Mouse (Mus musculus): ENCODE measurements around the gene Ndufb4.

Gene Ndufb4

GRCm38 (mm10) chr16:37599326-37599725 lies 54.9 kb downstream of the Ndufb4 start:
- no peaks in the 10 kb centered on the region for H3K36me3 ChIP-seq (ENCODE audit: control insufficient read depth, insufficient read depth, low read length, poor library complexity, severe bottlenecking)
- DNase-seq (ENCODE audit: low read depth, low spot score): no peak
- H3K27me3 ChIP-seq (ENCODE audit: control insufficient read depth, insufficient read depth, low read length, poor library complexity, severe bottlenecking): no peaks in the 10 kb centered on the region

DNA sequence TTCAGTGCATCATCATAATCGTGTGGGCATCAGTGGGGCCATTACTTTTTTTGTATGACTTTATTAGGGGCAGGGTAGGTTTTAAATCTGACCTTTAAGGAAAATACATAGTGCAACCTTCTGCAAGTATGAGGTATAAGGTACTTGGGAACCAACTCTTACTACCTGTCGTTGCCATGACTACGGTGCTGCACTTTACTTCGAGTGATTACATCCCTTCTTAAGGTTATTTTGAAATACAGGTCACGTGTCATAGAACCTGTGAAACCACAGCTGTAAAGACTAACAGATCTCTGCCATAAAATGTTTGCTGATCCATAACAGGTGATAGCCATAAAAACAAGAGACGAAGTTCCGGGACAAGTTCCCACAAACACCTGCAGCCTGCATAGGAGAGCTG lies 55.8 kb downstream of the Ndufb4 start:
- no peaks in the 10 kb centered on the region for H3K27me3 ChIP-seq (ENCODE audit: control insufficient read depth, insufficient read depth, low read length, poor library complexity, severe bottlenecking)
- H3K36me3 ChIP-seq (ENCODE audit: control insufficient read depth, insufficient read depth, low read length, poor library complexity, severe bottlenecking): no peaks in the 10 kb centered on the region
- no peak for DNase-seq (ENCODE audit: low read depth, low spot score)

- no peaks in the 10 kb centered on the region for H3K27me3 ChIP-seq (ENCODE audit: control insufficient read depth, insufficient read depth, low read length, poor library complexity, severe bottlenecking)
- H3K36me3 ChIP-seq (ENCODE audit: control insufficient read depth, insufficient read depth, low read length, poor library complexity, severe bottlenecking): no peaks in the 10 kb centered on the region
- DNase-seq (ENCODE audit: low read depth, low spot score): no peak
These were observed 56.8 kb downstream of the Ndufb4 start for GRCm38 (mm10) chr16:37597412-37597811.
